Mouse (Mus musculus) hindbrain, embryonic 10.5 days (tissue): ENCODE measurements around the gene Syn3. TPM values are rescaled to one million over a fixed set of nuclear protein-coding genes. Genes with fewer than 3 reads are reported as not detected.
"Not testable (repeated sequence)": the region's sequence is repeated elsewhere in the genome, so short reads cannot be mapped to it uniquely, and the experiment has no call there.

Experiments used
- DNase-seq: peaks from one replicate; pipeline ENCODE4 v3.0.0-alpha.2; 2017; ENCODE audit warnings: low spot score
- H3K27ac ChIP-seq: fragments of 300-500 bp; sonication (generic); 2 replicates; pipeline ENCODE4 v1.5.1; 2016; ENCODE audit warnings: mild to moderate bottlenecking, moderate library complexity
- H3K27me3 ChIP-seq: fragments of 300-500 bp; sonication (generic); 2 replicates; pipeline ENCODE4 v1.6.1; 2016; ENCODE audit warnings: mild to moderate bottlenecking; ENCODE audit not compliant: poor library complexity, insufficient read depth, severe bottlenecking
- H3K36me3 ChIP-seq: fragments of 300-500 bp; sonication (generic); 2 replicates; pipeline ENCODE4 v1.6.1; 2016; ENCODE audit warnings: mild to moderate bottlenecking, moderate library complexity
- H3K4me1 ChIP-seq: fragments of 300-500 bp; sonication (generic); replicated peaks from 2 replicates; pipeline ENCODE4 v1.6.1; 2016; ENCODE audit warnings: mild to moderate bottlenecking
- H3K4me3 ChIP-seq: fragments of 300-500 bp; sonication (generic); 2 replicates; pipeline ENCODE4 v1.5.1; 2016; ENCODE audit warnings: mild to moderate bottlenecking, moderate library complexity
- H3K9me3 ChIP-seq: fragments of 300-500 bp; sonication (generic); 2 replicates; pipeline ENCODE4 v1.6.1; 2016; ENCODE audit warnings: mild to moderate bottlenecking, moderate library complexity
- WGBS: fragments of 180-500 bp; shearing (Covaris S2); methylation state at CpG from one replicate; pipeline ENCODE4 v1.1.7; 2016; 5-methylcytosine and 5-hydroxymethylcytosine counted together
- polyA plus RNA-seq: library from polyadenylated mRNA; unstranded; fragments of >200 nt; fragmentation: Nextera tagmentation; extraction: Ambion mirVana; gene quantifications from 2 replicates; pipeline ENCODE4 v1.2.1, GENCODE M21; 2016

The Syn3 gene
- polyA plus RNA-seq, 1 experiment from 2014 or later = 3.9 TPM

DNA sequence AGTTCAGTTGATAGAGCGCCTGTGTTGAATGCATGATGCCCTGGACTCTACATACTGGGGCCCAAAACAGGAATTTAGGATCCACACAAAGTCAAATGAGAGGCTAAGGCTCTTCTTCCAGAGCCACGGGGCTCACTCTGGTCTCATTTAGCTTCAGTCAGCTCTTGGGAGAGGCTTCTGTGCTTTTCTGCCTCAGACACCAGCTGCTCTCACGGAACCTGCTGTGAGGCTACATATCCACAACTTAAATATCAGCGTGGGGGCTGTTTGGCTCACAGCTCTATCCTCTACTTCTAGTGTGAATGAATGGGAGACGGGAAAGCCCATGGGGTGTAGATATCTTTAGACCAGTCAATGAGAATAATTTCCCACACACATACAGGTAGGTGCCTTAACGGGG lies 109.9 kb downstream of the Syn3 start:
- WGBS = 79% methylated on average over 6 of the region's 6 CpGs
- H3K9me3 ChIP-seq = no peaks in the 10 kb centered on the region

GRCm38 (mm10) chr10:86387821-86388440 lies 110.8 kb downstream of the Syn3 start:
- 76% methylated on average over 5 of the region's 5 CpGs for WGBS
- Histone ChIP-seq H3K4me3 (no peak overlapping the region), H3K9me3 (no peaks in the 10 kb centered on the region)

More for the DNA sequence above, 109.9 kb downstream of the Syn3 start:
- DNase-seq = no peak
- Histone ChIP-seq H3K27me3 (no peaks in the 10 kb centered on the region), H3K4me3 (no peak overlapping the region), H3K36me3 (no peaks in the 10 kb centered on the region), H3K27ac (no peak overlapping the region), H3K4me1 (peaks cover 23% of the 10 kb centered on the region)

DNA sequence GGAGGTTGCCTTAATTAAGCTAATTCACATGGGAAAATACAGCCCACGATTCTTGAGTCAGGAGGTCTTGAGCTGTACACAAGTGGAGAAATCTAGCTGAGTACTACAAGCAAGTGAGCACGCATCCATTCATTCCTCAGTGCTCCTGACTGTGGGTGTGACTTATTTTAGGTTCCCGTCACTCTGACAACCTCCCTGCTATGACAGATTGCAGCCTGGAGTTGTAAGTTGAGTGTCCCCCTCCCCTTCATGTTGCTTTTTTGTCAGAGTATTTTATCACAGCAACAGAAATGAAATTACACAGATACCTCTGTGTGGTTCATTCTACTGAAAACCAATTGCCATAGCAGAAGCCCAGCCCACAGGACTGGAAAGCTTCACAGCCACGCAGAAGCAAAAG lies 112.5 kb downstream of the Syn3 start:
- Histone ChIP-seq H3K4me1 (peaks cover 23% of the 10 kb centered on the region), H3K36me3 (no peaks in the 10 kb centered on the region), H3K9me3 (no peaks in the 10 kb centered on the region), H3K27me3 (no peaks in the 10 kb centered on the region), H3K4me3 (no peak overlapping the region), H3K27ac (no peak overlapping the region)
- WGBS = 85% methylated on average over 4 of the region's 4 CpGs
- DNase-seq = no peak

More at GRCm38 (mm10) chr10:86387821-86388440, 110.8 kb downstream of the Syn3 start:
- Histone ChIP-seq H3K27me3 (no peaks in the 10 kb centered on the region), H3K27ac (no peak overlapping the region), H3K36me3 (no peaks in the 10 kb centered on the region), H3K4me1 (peaks cover 23% of the 10 kb centered on the region)
- DNase-seq = no peak

GRCm38 (mm10) chr10:86385656-86386055 lies 113.0 kb downstream of the Syn3 start:
- H3K27ac ChIP-seq = 0 out of 2 replicates have a peak overlapping the region, but pooled peaks have one; percentile 62
- H3K27me3 ChIP-seq = no peaks in the 10 kb centered on the region
- H3K36me3 ChIP-seq = no peaks in the 10 kb centered on the region
- 70% methylated on average over 4 of the region's 4 CpGs for WGBS
- H3K4me3 ChIP-seq = no peak overlapping the region
- peaks cover 23% of the 10 kb centered on the region for H3K4me1 ChIP-seq
- H3K9me3 ChIP-seq = no peaks in the 10 kb centered on the region
- DNase-seq = no peak

DNA sequence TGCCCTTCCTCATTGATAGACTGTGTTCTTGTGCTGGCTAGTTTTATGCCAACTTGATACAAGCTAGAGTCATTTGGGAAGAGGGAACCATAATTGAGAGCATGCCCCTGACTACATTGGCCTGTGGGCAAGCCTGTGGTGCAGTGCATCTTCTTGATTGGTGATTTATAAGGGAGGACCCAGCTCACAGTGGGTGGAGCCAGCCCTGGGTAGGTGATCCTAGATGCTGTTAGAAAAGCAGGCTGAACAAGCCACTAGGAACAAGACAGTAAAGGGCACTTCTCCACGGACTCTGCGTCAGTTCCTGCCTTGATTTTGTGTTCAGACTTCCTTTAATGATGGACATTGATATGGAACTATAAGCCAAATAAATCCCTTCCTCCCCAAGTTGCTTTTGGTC lies 114.0 kb downstream of the Syn3 start:
- Histone ChIP-seq H3K4me1 (peaks cover 15% of the 10 kb centered on the region; the same call in 1 of the 2 replicates), H3K27ac (no peak overlapping the region), H3K9me3 (no peaks in the 10 kb centered on the region), H3K27me3 (no peaks in the 10 kb centered on the region), H3K4me3 (no peak overlapping the region), H3K36me3 (no peaks in the 10 kb centered on the region)
- WGBS = 95% methylated on average over 2 of the region's 2 CpGs
- DNase-seq = no peak

GRCm38 (mm10) chr10:86381922-86382260 lies 116.8 kb downstream of the Syn3 start:
- Histone ChIP-seq H3K36me3 (no peaks in the 10 kb centered on the region), H3K4me1 (peaks cover 3% of the 10 kb centered on the region; the same call in 1 of the 2 replicates), H3K9me3 (no peaks in the 10 kb centered on the region), H3K27ac (no peak overlapping the region), H3K4me3 (no peak overlapping the region), H3K27me3 (no peaks in the 10 kb centered on the region)
- 37% methylated on average over 2 of the region's 2 CpGs for WGBS
- DNase-seq = no peak

DNA sequence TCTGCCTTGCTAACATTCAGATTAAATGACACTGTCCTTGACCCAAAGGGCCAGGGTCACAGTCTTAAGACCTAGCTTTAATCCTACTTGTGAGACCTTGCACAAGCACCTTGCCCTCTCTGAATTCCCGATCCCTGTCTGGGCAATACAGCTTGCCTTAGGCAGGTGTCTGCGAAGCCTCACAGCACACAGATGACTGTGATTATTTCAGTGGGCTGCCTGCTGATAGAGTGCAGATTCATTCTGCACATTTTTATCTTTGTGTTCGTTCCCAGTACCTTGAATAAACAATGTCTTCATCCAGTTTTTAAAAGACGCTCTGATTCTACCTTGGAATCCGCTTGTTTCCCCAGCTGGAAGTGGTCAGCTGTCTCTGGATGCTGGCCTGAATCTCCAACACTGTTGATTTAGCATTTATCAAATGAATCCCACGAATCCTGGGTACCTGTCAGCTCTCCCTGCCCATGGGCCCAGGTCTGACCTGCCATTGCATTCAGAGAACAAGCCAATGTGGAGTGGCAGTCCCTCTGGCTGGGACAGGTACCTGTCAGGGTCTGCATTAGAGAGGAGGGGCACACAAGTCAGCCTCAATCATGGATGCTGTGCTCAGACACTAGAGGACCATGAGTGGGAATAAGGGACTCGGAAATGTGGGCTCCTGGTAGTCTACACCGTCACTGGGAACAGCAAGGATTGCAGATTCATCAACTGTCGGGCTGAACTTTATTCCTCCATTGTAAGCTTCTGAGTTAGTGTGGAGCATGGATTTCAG lies 117.4 kb downstream of the Syn3 start:
- H3K27me3 ChIP-seq = no peaks in the 10 kb centered on the region
- no peak overlapping the region for H3K27ac ChIP-seq
- no peak for DNase-seq
- H3K4me3 ChIP-seq = no peak overlapping the region
- 75% methylated on average over 9 of the region's 9 CpGs for WGBS
- no peaks in the 10 kb centered on the region for H3K9me3 ChIP-seq
- peaks cover 8% of the 10 kb centered on the region; the same call in 1 of the 2 replicates for H3K4me1 ChIP-seq
- H3K36me3 ChIP-seq = no peaks in the 10 kb centered on the region

- peaks cover 8% of the 10 kb centered on the region; the same call in 1 of the 2 replicates for H3K4me1 ChIP-seq
- DNase-seq = no peak
- 77% methylated on average over 2 of the region's 2 CpGs for WGBS
Measured at GRCm38 (mm10) chr10:86380626-86381025, 118.1 kb downstream of the Syn3 start.

GRCm38 (mm10) chr10:86378803-86379202 lies 119.9 kb downstream of the Syn3 start:
- WGBS = 80% methylated on average over 2 of the region's 2 CpGs
- DNase-seq = not testable (repeated sequence)

More at GRCm38 (mm10) chr10:86380626-86381025, 118.1 kb downstream of the Syn3 start:
- H3K27me3 ChIP-seq = no peaks in the 10 kb centered on the region
- H3K4me3 ChIP-seq = no peak overlapping the region
- H3K9me3 ChIP-seq = no peaks in the 10 kb centered on the region
- H3K27ac ChIP-seq = no peak overlapping the region
- H3K36me3 ChIP-seq = no peaks in the 10 kb centered on the region

GRCm38 (mm10) chr10:86376392-86377185 lies 122.1 kb downstream of the Syn3 start:
- DNase-seq = no peak
- Histone ChIP-seq H3K4me3 (no peak overlapping the region), H3K36me3 (no peaks in the 10 kb centered on the region), H3K4me1 (peaks cover 5% of the 10 kb centered on the region; the same call in 1 of the 2 replicates), H3K27ac (no peak overlapping the region), H3K9me3 (no peaks in the 10 kb centered on the region), H3K27me3 (no peaks in the 10 kb centered on the region)
- 69% methylated on average over 8 of the region's 8 CpGs for WGBS

More at GRCm38 (mm10) chr10:86378803-86379202, 119.9 kb downstream of the Syn3 start:
- not testable (repeated sequence) for H3K4me1 ChIP-seq, H3K27me3 ChIP-seq, H3K27ac ChIP-seq, H3K36me3 ChIP-seq, H3K9me3 ChIP-seq, H3K4me3 ChIP-seq

DNA sequence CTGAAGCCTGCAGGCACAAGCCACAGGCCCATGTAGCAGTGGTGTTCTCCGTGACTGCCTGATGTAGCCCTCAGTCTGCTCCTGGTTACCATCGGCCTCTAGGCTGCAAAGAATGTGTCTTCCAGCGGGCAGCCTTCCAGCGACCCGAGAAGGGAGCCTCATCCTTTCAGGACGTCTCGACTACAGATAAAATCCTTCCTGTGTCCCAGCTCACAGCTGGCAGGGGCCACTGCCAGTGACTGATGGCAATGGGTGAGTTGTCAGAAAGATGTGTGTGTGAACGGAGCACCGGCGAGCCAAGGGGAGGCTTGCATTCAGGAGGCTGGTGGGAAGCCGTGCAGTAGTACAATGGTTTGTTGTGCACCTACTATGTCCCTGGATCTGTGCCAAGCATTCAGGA lies 122.8 kb downstream of the Syn3 start:
- Histone ChIP-seq H3K4me3 (no peak overlapping the region), H3K9me3 (no peaks in the 10 kb centered on the region), H3K4me1 (0 out of 2 replicates have a peak, but pooled peaks cover 5% of the 10 kb centered on the region), H3K27ac (no peak overlapping the region), H3K36me3 (no peaks in the 10 kb centered on the region), H3K27me3 (no peaks in the 10 kb centered on the region)
- WGBS = 82% methylated on average over 11 of the region's 11 CpGs
- no peak for DNase-seq

- H3K27me3 ChIP-seq = no peaks in the 10 kb centered on the region
- no peaks in the 10 kb centered on the region for H3K9me3 ChIP-seq
- WGBS = 90% methylated on average over 2 of the region's 2 CpGs
- H3K36me3 ChIP-seq = no peaks in the 10 kb centered on the region
- no peak overlapping the region for H3K27ac ChIP-seq
- H3K4me3 ChIP-seq = no peak overlapping the region
- DNase-seq = no peak
- 0 out of 2 replicates have a peak, but pooled peaks cover 5% of the 10 kb centered on the region for H3K4me1 ChIP-seq
Measured at GRCm38 (mm10) chr10:86374061-86374460, 124.6 kb downstream of the Syn3 start.
